Mouse (Mus musculus): ENCODE measurements around the gene Sgsh.

Gene Sgsh

DNA sequence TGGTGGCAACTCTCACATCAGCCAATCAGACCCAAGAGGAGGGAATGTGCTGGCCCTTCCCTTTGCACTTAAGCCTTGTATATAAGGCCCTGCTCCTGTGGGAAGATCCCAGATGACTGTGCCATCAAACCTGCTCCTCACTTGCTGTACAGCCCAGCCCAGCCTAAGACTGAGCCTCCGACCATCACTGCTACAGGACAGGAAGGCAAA lies 47.8 kb downstream of the Sgsh start, which contains the start of gene Card14:
Card14 (plus strand) TSS at position 111 of the 210 bp plus-strand sequence.
- DNase-seq (ENCODE audit: low read depth, low spot score): no peak

DNA sequence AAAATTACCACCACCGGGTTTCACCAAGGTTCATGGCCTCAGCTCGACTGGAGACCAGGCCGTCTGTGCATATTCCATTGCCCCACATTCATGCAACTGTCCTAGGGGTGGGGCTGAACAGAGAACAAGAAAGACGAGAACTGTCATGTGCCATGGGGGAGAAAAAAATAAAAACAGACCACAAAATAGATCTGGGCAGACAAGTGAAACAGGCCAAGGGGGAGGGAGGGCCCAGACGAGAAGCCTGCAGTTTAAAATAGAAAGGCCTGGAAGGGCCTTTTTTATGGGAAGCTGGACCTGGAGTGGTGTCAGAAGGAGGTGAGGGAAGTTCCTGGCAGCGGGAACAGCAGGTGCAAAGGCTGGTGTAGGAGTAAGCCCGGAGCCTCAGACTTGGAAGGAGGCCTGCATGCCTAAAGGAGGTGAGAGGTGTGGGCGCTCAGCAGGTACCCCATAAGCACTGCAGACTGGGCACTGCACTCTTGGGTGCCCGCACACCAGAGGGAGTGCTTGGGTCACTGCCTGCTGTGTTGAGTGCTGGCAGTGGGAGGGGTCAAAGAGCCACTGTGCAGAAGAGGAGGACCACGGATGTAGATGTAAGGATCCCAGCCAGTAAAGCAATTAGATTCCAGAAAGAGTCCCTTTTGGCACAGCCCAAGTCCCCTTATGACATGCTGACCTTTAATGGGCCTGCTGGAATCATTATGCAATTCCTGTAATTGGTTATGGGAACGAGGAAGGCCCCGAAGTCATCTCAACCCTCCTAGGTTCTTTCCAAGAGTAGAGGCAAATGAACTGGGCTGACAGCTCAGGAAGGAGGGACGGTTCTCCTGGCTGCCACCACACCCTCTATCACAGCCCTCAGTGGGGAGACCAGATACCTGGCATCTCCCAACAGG lies 48.3 kb downstream of the Sgsh start:
- no peak for DNase-seq (ENCODE audit: low read depth, low spot score)

DNA sequence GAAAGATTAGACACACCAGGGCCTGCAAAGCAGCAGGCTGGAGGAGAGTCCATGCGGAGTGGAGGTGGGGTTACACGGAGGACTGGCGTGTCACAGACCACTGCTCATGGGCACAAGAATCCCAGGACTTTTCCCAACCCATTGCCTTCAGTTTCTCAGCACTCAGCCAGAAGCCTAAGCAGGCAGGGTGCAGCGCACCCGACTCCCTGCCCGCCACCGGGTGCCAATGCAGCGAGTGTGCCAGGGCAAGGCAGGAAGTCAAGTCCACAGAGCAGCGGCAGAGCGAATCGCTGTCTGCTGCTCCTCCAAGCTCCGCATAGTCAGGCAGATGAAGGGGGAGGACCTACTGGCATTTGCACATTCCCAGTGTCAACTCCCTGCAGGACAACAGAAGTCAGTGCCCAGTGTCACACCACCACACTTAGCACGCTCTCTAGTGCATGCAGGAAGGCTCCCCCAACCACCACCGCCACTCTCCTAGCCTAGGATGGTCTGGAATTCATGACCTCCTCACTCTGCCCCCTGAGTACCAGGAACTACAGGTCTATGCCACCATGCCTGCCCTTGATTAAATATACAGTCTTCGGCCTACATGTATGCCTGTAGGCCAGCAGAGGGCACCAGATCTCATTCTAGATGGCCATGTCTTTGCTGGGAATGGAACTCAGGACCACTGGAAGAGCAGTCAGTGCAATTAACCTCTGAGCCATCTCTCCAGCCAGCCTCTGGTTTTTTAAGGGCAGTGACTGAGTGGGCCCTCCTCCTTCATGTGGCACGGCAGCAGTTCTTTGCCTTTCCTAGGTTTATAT lies 50.2 kb downstream of the Sgsh start:
- peak; percentile 44 for DNase-seq (ENCODE audit: low read depth, low spot score)

DNA sequence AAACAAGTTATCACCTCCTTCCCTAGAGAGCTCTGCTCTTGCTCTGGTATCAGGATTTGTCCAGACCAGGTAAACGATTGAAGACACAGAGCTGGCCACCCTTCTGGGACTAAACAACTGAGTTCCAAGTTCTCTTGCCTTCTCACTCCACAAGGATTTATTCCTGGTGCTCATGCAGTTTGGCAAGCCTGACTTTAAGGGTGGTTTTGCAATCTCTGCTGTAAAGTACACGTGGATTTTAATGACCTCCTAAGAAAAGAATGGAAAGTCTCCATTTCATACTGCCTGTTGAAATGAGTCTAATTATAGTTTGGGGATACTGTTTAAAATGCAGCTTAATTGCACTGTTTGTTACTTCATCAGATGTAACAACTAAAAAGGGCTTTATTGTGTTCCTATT lies 54.4 kb downstream of the Sgsh start:
- DNase-seq (ENCODE audit: low read depth, low spot score): no peak

GRCm38 (mm10) chr11:119300246-119300935 lies 54.9 kb downstream of the Sgsh start:
- DNase-seq (ENCODE audit: low read depth, low spot score): no peak

DNA sequence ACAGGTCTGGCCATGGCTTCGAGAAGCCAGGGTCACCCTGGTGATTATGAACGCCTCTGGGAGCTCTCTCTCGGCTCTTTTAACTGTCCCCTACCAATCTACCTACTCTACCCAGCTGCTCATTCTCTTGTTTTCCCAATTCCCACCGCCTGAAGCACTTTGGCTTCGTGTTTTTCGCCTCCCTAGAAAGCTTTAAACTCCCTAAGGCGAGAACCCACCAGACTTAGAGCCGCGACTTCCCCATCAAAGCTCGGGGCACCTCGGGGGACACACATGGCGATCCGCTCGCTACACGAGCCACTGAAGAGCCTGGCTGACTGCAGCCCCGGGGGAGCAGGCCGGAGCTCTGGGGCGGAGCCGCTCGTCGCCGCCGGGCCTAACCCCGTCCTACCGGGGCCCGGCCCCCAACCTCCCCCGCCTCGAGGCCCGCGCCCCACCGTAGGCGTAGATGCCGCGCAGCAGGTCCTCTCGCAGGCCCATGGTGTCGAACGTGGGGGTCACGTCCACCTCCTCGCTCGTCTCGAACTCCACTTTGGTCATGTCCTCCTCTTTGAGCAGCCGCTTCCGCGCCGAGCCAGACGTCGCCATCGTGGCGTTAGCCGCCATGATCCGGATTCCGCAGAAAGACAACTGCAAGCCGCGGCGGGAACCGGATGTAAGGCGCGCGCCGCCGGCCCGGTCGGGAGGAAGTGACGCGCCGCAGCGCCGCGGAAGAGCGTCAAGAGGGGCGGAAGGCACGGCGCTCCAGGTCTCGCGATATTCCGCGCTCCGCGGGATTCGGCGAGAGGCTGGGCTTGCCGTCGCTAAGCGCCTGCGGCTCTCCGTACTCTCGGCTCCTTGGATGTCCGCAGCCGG lies 55.7 kb downstream of the Sgsh start, which contains the start of gene Eif4a3:
Eif4a3 (minus strand) TSS at position 699 of the 855 bp plus-strand sequence.
- DNase-seq (ENCODE audit: low read depth, low spot score): peak; percentile 98

DNA sequence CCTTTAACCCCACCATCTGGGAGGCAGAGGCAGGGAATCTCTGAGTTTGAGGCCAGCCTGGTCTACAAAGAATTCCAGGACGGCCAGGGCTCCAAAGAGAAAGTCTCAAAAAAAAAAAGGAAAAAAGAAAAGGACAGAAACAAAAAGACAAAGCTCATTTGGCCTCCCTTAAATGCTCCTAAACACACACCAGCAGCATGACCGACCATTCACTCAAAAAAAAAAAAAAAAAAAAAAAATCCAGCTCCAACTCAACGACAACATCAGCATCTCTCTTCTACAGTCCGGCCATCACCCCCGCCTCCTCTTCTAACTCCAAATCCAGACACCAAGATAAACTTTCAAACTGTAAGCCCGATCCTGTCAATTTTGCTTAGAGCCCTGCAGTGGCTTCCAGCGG lies 56.4 kb downstream of the Sgsh start:
- DNase-seq (ENCODE audit: low read depth, low spot score): no peak

- DNase-seq (ENCODE audit: low read depth, low spot score): no peak
Observed at GRCm38 (mm10) chr11:119297996-119298395, 57.3 kb downstream of the Sgsh start.
